Mouse (Mus musculus) hindbrain, embryonic 16.5 days (tissue): ENCODE data around the gene Large1. TPM values are rescaled to one million over a fixed set of nuclear protein-coding genes. Genes with fewer than 3 reads are reported as not detected.
"Not testable (repeated sequence)": the region's sequence is repeated elsewhere in the genome, so short reads cannot be mapped to it uniquely, and the experiment has no call there.

Experiments used
- ATAC-seq: fragments of 200-750 bp; cut with Nextera tagmentation; 2 replicates; pipeline ENCODE4 v1.8.0; 2017; ENCODE audit warnings: moderate TSS enrichment, moderate library complexity
- H3K27ac ChIP-seq: fragments of 300-500 bp; sonication (generic); 2 replicates; pipeline ENCODE4 v1.5.1; 2014; ENCODE audit warnings: low read depth, mild to moderate bottlenecking, control low read depth, low read length, moderate library complexity
- H3K27me3 ChIP-seq: fragments of 300-500 bp; sonication (generic); replicated peaks from 2 replicates; pipeline ENCODE4 v1.6.1; 2014; ENCODE audit warnings: low read length; ENCODE audit not compliant: control insufficient read depth, insufficient read depth
- H3K36me3 ChIP-seq: fragments of 300-500 bp; sonication (generic); 2 replicates; pipeline ENCODE4 v1.6.1; 2014; ENCODE audit warnings: mild to moderate bottlenecking, low read length, moderate library complexity, mixed read lengths; ENCODE audit not compliant: control insufficient read depth, insufficient read depth
- H3K4me1 ChIP-seq: fragments of 300-500 bp; sonication (generic); 2 replicates; pipeline ENCODE4 v1.6.1; 2014; ENCODE audit warnings: low read depth, low read length; ENCODE audit not compliant: control insufficient read depth, insufficient read depth
- H3K4me2 ChIP-seq: fragments of 300-500 bp; sonication (generic); 2 replicates; pipeline ENCODE4 v1.6.1; 2014; ENCODE audit warnings: mild to moderate bottlenecking, low read length, control low read depth, moderate library complexity
- H3K4me3 ChIP-seq: fragments of 300-500 bp; sonication (generic); 2 replicates; pipeline ENCODE4 v1.5.1; 2014; ENCODE audit warnings: mild to moderate bottlenecking, low read length, control low read depth, moderate library complexity
- H3K9ac ChIP-seq: fragments of 300-500 bp; sonication (generic); 2 replicates; pipeline ENCODE4 v1.6.1; 2014; ENCODE audit warnings: low read depth, mild to moderate bottlenecking, control low read depth, low read length, moderate library complexity
- H3K9me3 ChIP-seq: fragments of 300-500 bp; sonication (generic); 2 replicates; pipeline ENCODE4 v1.6.1; 2014; ENCODE audit warnings: mild to moderate bottlenecking, low read length, moderate library complexity; ENCODE audit not compliant: control insufficient read depth
- WGBS: fragments of 180-500 bp; shearing (Covaris S2); extraction: QIAGEN DNeasy Blood & Tissue Kit; methylation state at CpG from one replicate; pipeline ENCODE4 v1.1.7; 2014; 5-methylcytosine and 5-hydroxymethylcytosine counted together
- polyA plus RNA-seq: library from polyadenylated mRNA; unstranded; fragments of >200 nt; fragmentation: Nextera tagmentation; extraction: Ambion mirVana; gene quantifications from 2 replicates; pipeline ENCODE4 v1.2.1, GENCODE M21; 2015

Large1 gene
- polyA plus RNA-seq, 1 experiment from 2014 or later: 16.3 TPM

GRCm38 (mm10) chr8:73276015-73276414, 77.3 kb downstream of the Large1 start:
- Histone ChIP-seq H3K36me3 (no peaks in the 10 kb centered on the region), H3K27me3 (no peaks in the 10 kb centered on the region), H3K9me3 (no peaks in the 10 kb centered on the region), H3K9ac (no peak overlapping the region), H3K4me3 (no peak overlapping the region), H3K4me2 (no peak overlapping the region), H3K27ac (no peak overlapping the region), H3K4me1 (no peaks in the 10 kb centered on the region)
- no peak for ATAC-seq
- 91% methylated on average over 4 of the region's 4 CpGs for WGBS

- 54% methylated on average over 4 of the region's 4 CpGs for WGBS
- peak; percentile 67 for ATAC-seq
Observed at GRCm38 (mm10) chr8:73275445-73275844, 77.9 kb downstream of the Large1 start.

GRCm38 (mm10) chr8:73273150-73273549, 80.2 kb downstream of the Large1 start:
- no peak overlapping the region for H3K9ac ChIP-seq
- no peaks in the 10 kb centered on the region for H3K9me3 ChIP-seq
- no peak overlapping the region for H3K4me3 ChIP-seq
- H3K36me3 ChIP-seq: no peaks in the 10 kb centered on the region
- no peaks in the 10 kb centered on the region for H3K27me3 ChIP-seq
- no peak overlapping the region for H3K27ac ChIP-seq
- ATAC-seq: no peak
- H3K4me1 ChIP-seq: no peaks in the 10 kb centered on the region
- H3K4me2 ChIP-seq: no peak overlapping the region

More at GRCm38 (mm10) chr8:73275445-73275844, 77.9 kb downstream of the Large1 start:
- H3K9me3 ChIP-seq, H3K27ac ChIP-seq, H3K4me3 ChIP-seq, H3K27me3 ChIP-seq, H3K9ac ChIP-seq, H3K36me3 ChIP-seq, H3K4me1 ChIP-seq, H3K4me2 ChIP-seq: not testable (repeated sequence)

GRCm38 (mm10) chr8:73270991-73271390, 82.3 kb downstream of the Large1 start:
- H3K4me1 ChIP-seq: no peaks in the 10 kb centered on the region
- no peaks in the 10 kb centered on the region for H3K27me3 ChIP-seq
- H3K9me3 ChIP-seq: no peaks in the 10 kb centered on the region
- H3K27ac ChIP-seq: no peak overlapping the region
- no peak for ATAC-seq
- no peaks in the 10 kb centered on the region for H3K36me3 ChIP-seq
- no peak overlapping the region for H3K4me2 ChIP-seq
- no peak overlapping the region for H3K4me3 ChIP-seq
- no peak overlapping the region for H3K9ac ChIP-seq

- H3K36me3 ChIP-seq: no peaks in the 10 kb centered on the region
- no peaks in the 10 kb centered on the region for H3K27me3 ChIP-seq
- H3K4me1 ChIP-seq: no peaks in the 10 kb centered on the region
- no peak overlapping the region for H3K27ac ChIP-seq
- no peak overlapping the region for H3K9ac ChIP-seq
- no peak overlapping the region for H3K4me3 ChIP-seq
- no peak overlapping the region for H3K4me2 ChIP-seq
- H3K9me3 ChIP-seq: peaks cover 4% of the 10 kb centered on the region
- 59% methylated on average over 2 of the region's 2 CpGs for WGBS
- no peak for ATAC-seq
Observed at GRCm38 (mm10) chr8:73257981-73258380, 95.4 kb downstream of the Large1 start.

- H3K27me3 ChIP-seq: no peaks in the 10 kb centered on the region
- H3K4me2 ChIP-seq: no peak overlapping the region
- H3K27ac ChIP-seq: no peak overlapping the region
- H3K4me3 ChIP-seq: no peak overlapping the region
- H3K4me1 ChIP-seq: no peaks in the 10 kb centered on the region
- no peaks in the 10 kb centered on the region for H3K36me3 ChIP-seq
- H3K9me3 ChIP-seq: peaks cover 3% of the 10 kb centered on the region; the same call in 1 of the 2 replicates
- 96% methylated on average over 3 of the region's 3 CpGs for WGBS
- H3K9ac ChIP-seq: no peak overlapping the region
- no peak for ATAC-seq
Observed at GRCm38 (mm10) chr8:73244186-73244585, 109.2 kb downstream of the Large1 start.

- Histone ChIP-seq H3K9ac (no peak overlapping the region), H3K27ac (no peak overlapping the region), H3K4me1 (no peaks in the 10 kb centered on the region), H3K36me3 (no peaks in the 10 kb centered on the region), H3K4me3 (no peak overlapping the region), H3K4me2 (no peak overlapping the region), H3K9me3 (peaks cover 3% of the 10 kb centered on the region; the same call in 1 of the 2 replicates), H3K27me3 (no peaks in the 10 kb centered on the region)
- no peak for ATAC-seq
- WGBS: 43% methylated on average over 1 of the region's 1 CpGs
Observed at GRCm38 (mm10) chr8:73242066-73242465, 111.3 kb downstream of the Large1 start.

GRCm38 (mm10) chr8:73234209-73234608, 119.1 kb downstream of the Large1 start:
- no peak overlapping the region for H3K27ac ChIP-seq
- H3K4me2 ChIP-seq: no peak overlapping the region
- no peaks in the 10 kb centered on the region for H3K27me3 ChIP-seq
- no peaks in the 10 kb centered on the region for H3K4me1 ChIP-seq
- no peaks in the 10 kb centered on the region for H3K36me3 ChIP-seq
- no peak overlapping the region for H3K4me3 ChIP-seq
- ATAC-seq: no peak
- H3K9ac ChIP-seq: no peak overlapping the region
- H3K9me3 ChIP-seq: no peaks in the 10 kb centered on the region
- WGBS: 98% methylated on average over 1 of the region's 1 CpGs

GRCm38 (mm10) chr8:73233358-73234041, 119.8 kb downstream of the Large1 start:
- Histone ChIP-seq H3K27me3 (no peaks in the 10 kb centered on the region), H3K27ac (no peak overlapping the region), H3K9me3 (no peaks in the 10 kb centered on the region), H3K36me3 (no peaks in the 10 kb centered on the region), H3K4me2 (no peak overlapping the region), H3K4me3 (no peak overlapping the region), H3K4me1 (no peaks in the 10 kb centered on the region), H3K9ac (no peak overlapping the region)
- ATAC-seq: peak; percentile 81
- WGBS: 59% methylated on average over 6 of the region's 6 CpGs
